Mouse (Mus musculus): ENCODE results near the gene Zfp568. TPM values are rescaled to one million over a fixed set of nuclear protein-coding genes. Genes with fewer than 3 reads are reported as not detected.

Zfp568 gene
- polyA plus RNA-seq (2012): 0.04 TPM in 2 replicates

GRCm38 (mm10) chr7:29983690-29984380, at the start of gene Zfp568:
TSS of gene Zfp568 (plus strand) at chr7:29983955.
- Histone ChIP-seq H3K9me3 (ENCODE audit: control insufficient read depth, low read length) (no peaks in the 10 kb centered on the region), H3K4me1 (ENCODE audit: control insufficient read depth) (peaks cover 29% of the 10 kb centered on the region), H3K4me3 (replicated peaks) (peak within 1 kb of the TSS; percentile 95), H3K27me3 (ENCODE audit: control insufficient read depth) (no peaks in the 10 kb centered on the region), H3K36me3 (ENCODE audit: control insufficient read depth) (peaks cover 26% of the 10 kb centered on the region)
- TF ChIP-seq GATA1 (IDR thresholded peaks at IDR 0.05; ENCODE audit: low read length) (no peak), TAL1 (IDR thresholded peaks at IDR 0.05; ENCODE audit: low read length) (no peak)

DNA sequence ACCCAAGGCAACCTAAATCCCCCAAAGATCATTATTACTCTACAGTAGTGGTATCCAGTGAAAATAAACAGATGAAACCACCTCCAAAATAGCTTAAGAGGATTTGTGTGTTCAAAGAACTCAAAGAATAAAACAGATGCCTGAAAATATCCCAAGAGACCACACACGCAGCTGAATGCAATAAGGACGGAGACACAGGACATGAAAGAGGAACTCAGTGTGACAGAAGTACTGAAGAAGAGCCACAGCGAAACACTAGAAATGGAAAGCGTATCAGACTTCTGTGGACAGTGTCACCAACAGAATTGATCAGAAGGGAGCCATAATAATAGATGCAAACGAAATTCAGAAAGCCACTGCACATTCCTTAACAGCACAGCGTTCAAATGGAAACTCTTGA, 44.9 kb upstream of the Zfp568 start:
- Histone ChIP-seq H3K4me1 (ENCODE audit: control insufficient read depth) (no peaks in the 10 kb centered on the region), H3K4me3 (replicated peaks) (no peak overlapping the region), H3K27me3 (ENCODE audit: control insufficient read depth) (no peaks in the 10 kb centered on the region), H3K36me3 (ENCODE audit: control insufficient read depth) (peaks cover 31% of the 10 kb centered on the region), H3K9me3 (ENCODE audit: control insufficient read depth, low read length) (peaks cover 15% of the 10 kb centered on the region)
- TF ChIP-seq GATA1 (IDR thresholded peaks at IDR 0.05; ENCODE audit: low read length): no peak
- TF ChIP-seq TAL1 (IDR thresholded peaks at IDR 0.05; ENCODE audit: low read length): no peak

DNA sequence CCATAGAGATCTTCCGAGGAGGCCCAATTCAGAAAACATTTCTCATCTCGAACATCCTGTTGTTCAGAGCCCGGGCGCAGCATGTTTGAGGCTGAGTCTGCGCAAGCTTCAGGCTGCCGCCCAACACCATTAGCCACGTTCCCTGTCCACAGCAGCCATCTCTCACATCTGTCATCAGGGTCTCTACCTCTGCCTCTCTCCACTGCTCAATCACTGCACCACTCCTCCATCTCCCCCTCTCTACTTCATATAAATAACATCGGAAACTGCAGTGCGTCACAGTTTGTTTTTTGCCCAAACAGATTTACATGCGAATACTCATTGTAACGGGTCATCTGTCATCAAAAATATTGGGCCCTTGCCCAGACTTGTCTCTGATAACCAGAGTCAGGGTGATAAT, 42.7 kb upstream of the Zfp568 start:
- TF ChIP-seq TAL1 (IDR thresholded peaks at IDR 0.05; ENCODE audit: low read length) (no peak), GATA1 (IDR thresholded peaks at IDR 0.05; ENCODE audit: low read length) (no peak)
- H3K36me3 ChIP-seq (ENCODE audit: control insufficient read depth): peaks cover 10% of the 10 kb centered on the region

GRCm38 (mm10) chr7:29942740-29943139, 41.0 kb upstream of the Zfp568 start:
- H3K36me3 ChIP-seq (ENCODE audit: control insufficient read depth): peaks cover 7% of the 10 kb centered on the region
- H3K4me3 ChIP-seq (replicated peaks): no peak overlapping the region
- no peaks in the 10 kb centered on the region for H3K4me1 ChIP-seq (ENCODE audit: control insufficient read depth)
- no peaks in the 10 kb centered on the region for H3K27me3 ChIP-seq (ENCODE audit: control insufficient read depth)
- no peak for TF ChIP-seq GATA1 (IDR thresholded peaks at IDR 0.05; ENCODE audit: low read length)
- TF ChIP-seq TAL1 (IDR thresholded peaks at IDR 0.05; ENCODE audit: low read length): no peak
- H3K9me3 ChIP-seq (ENCODE audit: control insufficient read depth, low read length): no peaks in the 10 kb centered on the region

More for the DNA sequence above, 42.7 kb upstream of the Zfp568 start:
- H3K9me3 ChIP-seq (ENCODE audit: control insufficient read depth, low read length): no peaks in the 10 kb centered on the region
- no peaks in the 10 kb centered on the region for H3K27me3 ChIP-seq (ENCODE audit: control insufficient read depth)
- no peak overlapping the region for H3K4me3 ChIP-seq (replicated peaks)
- H3K4me1 ChIP-seq (ENCODE audit: control insufficient read depth): no peaks in the 10 kb centered on the region

DNA sequence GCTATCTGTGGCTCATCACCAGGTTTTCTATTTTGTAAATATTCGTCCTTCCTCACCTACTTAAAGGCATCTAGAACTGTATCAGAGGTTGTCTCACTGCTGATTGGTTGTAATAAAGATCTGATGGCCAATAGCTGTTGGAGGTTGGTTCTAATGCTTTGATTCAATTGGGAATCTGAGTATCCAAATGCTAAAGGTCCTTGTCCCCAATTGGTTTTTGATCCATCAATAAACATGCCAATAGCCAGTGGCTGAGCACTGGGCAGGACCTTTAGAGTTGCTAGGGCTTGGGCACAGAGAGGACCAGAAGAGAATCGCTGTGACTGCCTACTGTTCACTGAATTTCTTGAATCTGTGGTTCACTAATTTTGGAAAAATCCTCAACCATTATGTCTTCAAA, 40.0 kb upstream of the Zfp568 start:
- Histone ChIP-seq H3K4me1 (ENCODE audit: control insufficient read depth) (no peaks in the 10 kb centered on the region), H3K9me3 (ENCODE audit: control insufficient read depth, low read length) (no peaks in the 10 kb centered on the region), H3K36me3 (ENCODE audit: control insufficient read depth) (peaks cover 7% of the 10 kb centered on the region), H3K4me3 (replicated peaks) (no peak overlapping the region), H3K27me3 (ENCODE audit: control insufficient read depth) (no peaks in the 10 kb centered on the region)
- TF ChIP-seq GATA1 (IDR thresholded peaks at IDR 0.05; ENCODE audit: low read length): no peak
- TF ChIP-seq TAL1 (IDR thresholded peaks at IDR 0.05; ENCODE audit: low read length): no peak

- TF ChIP-seq GATA1 (IDR thresholded peaks at IDR 0.05; ENCODE audit: low read length) (no peak), TAL1 (IDR thresholded peaks at IDR 0.05; ENCODE audit: low read length) (no peak)
- Histone ChIP-seq H3K36me3 (ENCODE audit: control insufficient read depth) (peaks cover 7% of the 10 kb centered on the region), H3K9me3 (ENCODE audit: control insufficient read depth, low read length) (no peaks in the 10 kb centered on the region), H3K27me3 (ENCODE audit: control insufficient read depth) (no peaks in the 10 kb centered on the region), H3K4me1 (ENCODE audit: control insufficient read depth) (no peaks in the 10 kb centered on the region), H3K4me3 (replicated peaks) (no peak overlapping the region)
These were observed 39.6 kb upstream of the Zfp568 start for GRCm38 (mm10) chr7:29944201-29944600.

GRCm38 (mm10) chr7:29953086-29953485, 30.7 kb upstream of the Zfp568 start:
- Histone ChIP-seq H3K4me3 (replicated peaks) (peak overlapping the region; percentile 75), H3K4me1 (ENCODE audit: control insufficient read depth) (peaks cover 16% of the 10 kb centered on the region), H3K36me3 (ENCODE audit: control insufficient read depth) (peaks cover 5% of the 10 kb centered on the region), H3K27me3 (ENCODE audit: control insufficient read depth) (no peaks in the 10 kb centered on the region), H3K9me3 (ENCODE audit: control insufficient read depth, low read length) (peaks cover 3% of the 10 kb centered on the region; the same call in 1 of the 2 replicates)
- TF ChIP-seq TAL1 (IDR thresholded peaks at IDR 0.05; ENCODE audit: low read length) (no peak), GATA1 (IDR thresholded peaks at IDR 0.05; ENCODE audit: low read length) (no peak)

DNA sequence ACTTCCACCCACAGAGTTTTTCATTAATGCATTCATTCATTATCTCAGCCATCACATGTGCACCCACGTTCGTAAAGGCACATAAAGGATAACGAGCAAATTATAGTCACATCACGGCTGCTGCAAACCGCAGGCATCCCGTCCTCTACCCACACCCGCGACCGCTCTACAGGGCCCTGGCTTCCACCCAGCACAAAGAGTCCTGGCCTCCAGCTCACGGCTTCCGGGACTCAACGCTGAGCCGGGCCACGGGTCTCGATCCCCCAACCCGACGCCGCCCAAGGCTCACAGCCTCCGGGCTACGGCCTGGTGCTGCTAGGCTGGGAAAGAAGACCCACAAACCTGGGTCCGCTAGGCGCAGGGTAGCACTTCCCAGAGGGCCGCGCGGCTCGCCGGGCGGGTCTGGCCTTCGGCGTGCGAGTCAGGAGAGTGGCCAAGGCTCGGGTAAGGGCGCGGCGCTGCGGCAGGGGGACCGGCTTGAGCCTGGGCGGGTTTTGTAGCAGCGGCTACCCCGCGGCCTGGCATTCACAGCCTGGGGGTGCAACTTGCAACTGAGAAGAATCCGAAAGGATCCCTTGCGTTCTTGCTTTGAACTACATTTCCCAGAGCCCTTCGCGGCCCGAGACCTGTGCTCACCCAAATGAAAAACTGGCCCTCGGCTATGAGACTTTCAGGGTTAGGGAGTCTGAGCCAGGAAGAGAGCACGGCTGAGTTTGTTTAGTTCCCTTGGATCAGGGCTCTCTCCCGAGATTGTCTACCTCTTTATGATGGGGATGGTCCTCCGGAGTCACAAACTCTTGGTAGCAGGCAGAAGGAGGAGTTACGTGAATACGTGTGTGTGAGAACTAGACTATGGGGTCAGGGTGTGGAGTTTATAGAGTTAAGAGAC, 30.0 kb upstream of the Zfp568 start, which contains the start of gene Zfp74:
Gene Zfp74 (minus strand): TSS at position 577 of the 889 bp plus-strand sequence.
- peak within 1 kb of the TSS; percentile 75 for H3K4me3 ChIP-seq (replicated peaks)
- TF ChIP-seq TAL1 (IDR thresholded peaks at IDR 0.05; ENCODE audit: low read length) (no peak), GATA1 (IDR thresholded peaks at IDR 0.05; ENCODE audit: low read length) (no peak)
- H3K27me3 ChIP-seq (ENCODE audit: control insufficient read depth): no peaks in the 10 kb centered on the region
- peaks cover 5% of the 10 kb centered on the region for H3K36me3 ChIP-seq (ENCODE audit: control insufficient read depth)
- H3K9me3 ChIP-seq (ENCODE audit: control insufficient read depth, low read length): peaks cover 3% of the 10 kb centered on the region; the same call in 1 of the 2 replicates
- H3K4me1 ChIP-seq (ENCODE audit: control insufficient read depth): peaks cover 16% of the 10 kb centered on the region

GRCm38 (mm10) chr7:29954731-29955130, 29.0 kb upstream of the Zfp568 start:
- Histone ChIP-seq H3K27me3 (ENCODE audit: control insufficient read depth) (no peaks in the 10 kb centered on the region), H3K36me3 (ENCODE audit: control insufficient read depth) (peaks cover 5% of the 10 kb centered on the region), H3K9me3 (ENCODE audit: control insufficient read depth, low read length) (peaks cover 3% of the 10 kb centered on the region; the same call in 1 of the 2 replicates), H3K4me1 (ENCODE audit: control insufficient read depth) (peaks cover 16% of the 10 kb centered on the region), H3K4me3 (replicated peaks) (peak overlapping the region; percentile 75)
- TF ChIP-seq TAL1 (IDR thresholded peaks at IDR 0.05; ENCODE audit: low read length) (no peak), GATA1 (IDR thresholded peaks at IDR 0.05; ENCODE audit: low read length) (no peak)
